Mouse (Mus musculus) heart, postnatal 36 days (tissue): ENCODE measurements at regions not wholly inside any gene's neighbourhood (a gene's known extent, or its start where the extent isn't known, plus 50 kb on each side); places are given as distances from the start of the nearest gene placed in this dataset.

Source experiments
- DNase-seq, 2 experiments: peaks; one replicate each; pipeline ENCODE4 v3.0.0; 2021 to 2022
- intact Hi-C: fragments of 180-260 bp; cut with DNase I; formaldehyde crosslinking; loops from one replicate; pipeline ENCODE4 v1.15.1; 2025

DNA sequence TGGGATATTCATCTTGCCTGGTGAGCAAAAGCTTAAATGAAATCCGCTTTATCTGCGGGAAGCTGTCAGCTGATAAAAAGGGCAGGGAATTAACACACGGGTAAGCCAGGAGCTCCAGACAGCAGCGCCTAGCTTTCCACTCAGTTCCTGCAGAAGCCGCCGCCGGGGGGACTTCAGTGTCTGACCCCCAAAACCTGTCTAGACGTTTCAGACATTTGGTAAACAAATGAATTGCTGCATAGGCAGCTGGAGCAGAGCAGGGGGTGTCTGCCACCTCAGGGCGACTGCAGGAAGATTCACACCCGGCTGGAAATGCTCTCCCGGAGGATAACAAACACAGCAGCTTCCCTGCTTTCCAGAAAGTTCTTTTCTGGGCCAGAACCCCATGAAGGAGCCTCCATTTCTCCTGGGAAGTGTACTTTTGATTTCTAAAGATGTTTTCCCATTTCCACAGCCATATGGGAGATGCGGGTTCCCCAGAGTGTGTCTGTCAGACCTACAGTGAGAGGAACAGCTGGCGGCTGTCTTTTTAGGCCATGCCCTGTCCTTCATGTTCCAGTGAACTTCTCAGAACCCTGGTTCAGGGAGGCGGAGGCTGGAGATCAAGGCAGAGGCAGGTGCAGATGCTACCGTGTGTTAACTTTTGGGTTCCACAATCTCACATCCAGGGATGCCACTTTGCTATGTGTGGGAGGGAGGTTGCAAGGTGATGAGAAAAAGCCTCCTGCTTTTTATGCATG is 58.7 kb upstream of the Pmepa1 start:
- intact Hi-C loops: loop anchor here (1.0 to 5.0 kb wide), 4 partner anchors 27 to 117 kb away; partner anchors contain the start of gene Pmepa1
- DNase-seq: no peak

DNA sequence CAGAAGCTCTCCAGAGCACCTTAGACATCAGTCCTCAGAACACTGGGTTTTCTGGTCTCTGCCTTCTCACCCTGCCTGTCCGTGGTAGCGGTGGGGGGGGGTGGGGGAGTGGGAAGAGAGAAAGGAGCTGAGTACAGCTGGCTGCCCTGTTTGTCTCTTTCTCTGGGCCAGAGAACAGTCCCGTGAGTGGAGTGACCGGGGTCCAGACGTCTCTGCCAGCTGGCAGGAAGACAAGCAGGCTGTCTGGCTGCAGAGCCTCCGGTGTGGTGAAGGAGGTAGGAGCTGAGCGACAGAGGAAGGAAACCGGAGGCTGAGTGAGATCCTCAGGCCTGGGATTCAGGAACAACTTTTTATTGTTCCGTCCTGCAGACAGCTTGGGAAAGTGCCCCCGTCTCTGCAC is 59.5 kb upstream of the Pmepa1 start:
- DNase-seq: peak; percentile 86 to 87
- intact Hi-C loops: loop anchor here (1.0 to 5.0 kb wide), 4 partner anchors 28 to 116 kb away; partner anchors contain the start of gene Pmepa1

DNA sequence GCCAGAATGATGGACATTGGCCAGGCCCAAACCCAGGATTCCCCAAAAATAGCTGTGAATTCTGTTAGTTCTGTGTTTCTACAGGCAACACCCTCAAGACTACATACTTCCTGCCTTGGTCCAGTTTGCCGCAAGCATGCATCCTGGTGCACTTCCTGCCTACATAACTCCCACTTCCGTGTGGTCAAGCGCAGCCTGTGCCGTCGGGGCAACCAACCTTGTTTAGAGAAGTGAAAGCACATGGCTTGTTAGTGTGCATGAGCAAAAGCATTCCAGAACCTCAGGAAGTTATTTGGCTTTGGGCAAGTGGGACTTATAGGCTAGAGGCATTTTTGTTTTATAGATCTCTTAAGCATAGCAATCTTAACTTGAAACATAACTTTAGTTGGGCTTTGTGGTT is 61.3 kb upstream of the Pmepa1 start:
- intact Hi-C loops: loop anchor here (5.0 kb wide), 2 partner anchors 105 to 115 kb away; no protein-coding TSS in a partner anchor
- DNase-seq: peak in 1 of 2 experiments; percentile 32

DNA sequence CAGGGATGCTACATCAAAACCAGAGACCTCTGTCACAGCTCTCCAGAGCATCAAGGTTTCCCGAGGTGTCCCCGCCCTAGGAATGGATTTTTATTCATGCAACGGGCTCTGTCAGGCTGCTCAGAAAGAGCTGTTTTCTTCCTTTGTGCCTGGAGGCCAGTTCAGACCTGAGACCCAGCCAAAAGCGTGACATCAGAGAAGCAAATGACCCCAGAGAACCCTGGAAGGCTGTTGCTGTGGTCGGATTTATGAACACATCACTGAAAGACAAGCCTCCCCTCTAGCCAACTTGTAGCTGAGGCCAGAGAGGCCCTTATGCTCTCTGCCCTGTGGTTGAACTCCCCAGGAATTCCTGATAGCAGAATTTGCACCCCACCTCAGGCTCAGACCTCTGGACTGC is 62.3 kb upstream of the Pmepa1 start:
- intact Hi-C loops: loop anchor here (5.0 kb wide), 2 partner anchors 106 to 114 kb away; no protein-coding TSS in a partner anchor
- peak; percentile 68 to 72 for DNase-seq

DNA sequence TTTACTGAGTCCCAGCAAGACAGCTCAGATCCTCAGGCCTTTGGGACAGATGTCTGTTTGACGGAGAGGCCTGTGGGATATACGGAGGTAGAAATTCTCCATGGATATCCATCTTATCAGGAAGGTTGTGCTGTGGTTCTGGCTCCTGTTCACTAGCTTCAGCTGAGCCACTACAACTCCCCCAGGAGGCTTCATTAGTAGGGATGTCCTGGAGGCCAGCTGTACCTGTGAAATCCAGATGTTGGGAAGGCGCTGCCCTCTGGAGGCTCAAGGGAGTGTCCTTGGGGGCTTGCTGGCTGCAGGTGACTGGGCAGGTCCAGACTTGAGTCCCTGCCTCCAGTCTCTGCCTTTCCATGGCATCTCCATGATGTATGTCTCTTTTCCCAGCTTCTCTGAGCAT is 62.9 kb upstream of the Pmepa1 start:
- DNase-seq: no peak
- intact Hi-C loops: loop anchor here (5.0 kb wide), 2 partner anchors 107 to 113 kb away; no protein-coding TSS in a partner anchor

DNA sequence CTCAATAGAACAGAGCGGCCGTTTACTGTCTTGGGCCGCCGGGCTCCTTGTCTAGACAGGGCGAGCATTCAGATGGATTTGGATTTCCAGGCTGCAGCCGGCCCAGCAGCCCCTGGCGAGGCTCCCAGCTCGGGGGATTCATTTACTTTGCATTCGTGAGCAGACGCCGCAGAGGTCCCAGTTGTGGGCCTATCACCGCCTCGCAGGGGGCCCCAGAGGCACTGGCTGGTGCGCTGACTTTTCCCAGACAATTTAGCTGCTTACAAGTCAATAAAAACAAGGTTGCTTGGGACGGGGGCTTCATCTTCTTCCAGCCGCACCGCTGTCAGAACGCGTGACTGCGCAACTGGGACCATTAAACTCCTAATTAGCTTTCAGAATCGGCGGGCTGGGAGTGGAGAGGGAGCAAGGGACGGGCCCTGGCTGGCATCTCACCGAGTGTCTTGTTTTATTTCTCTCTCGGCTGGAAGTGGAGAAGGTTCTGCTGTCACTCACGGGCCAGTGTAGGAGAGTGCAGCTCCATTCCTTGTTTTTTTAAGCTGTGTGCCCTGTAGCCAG is 63.8 kb upstream of the Pmepa1 start:
- intact Hi-C loops: no loop called here
- DNase-seq: no peak

DNA sequence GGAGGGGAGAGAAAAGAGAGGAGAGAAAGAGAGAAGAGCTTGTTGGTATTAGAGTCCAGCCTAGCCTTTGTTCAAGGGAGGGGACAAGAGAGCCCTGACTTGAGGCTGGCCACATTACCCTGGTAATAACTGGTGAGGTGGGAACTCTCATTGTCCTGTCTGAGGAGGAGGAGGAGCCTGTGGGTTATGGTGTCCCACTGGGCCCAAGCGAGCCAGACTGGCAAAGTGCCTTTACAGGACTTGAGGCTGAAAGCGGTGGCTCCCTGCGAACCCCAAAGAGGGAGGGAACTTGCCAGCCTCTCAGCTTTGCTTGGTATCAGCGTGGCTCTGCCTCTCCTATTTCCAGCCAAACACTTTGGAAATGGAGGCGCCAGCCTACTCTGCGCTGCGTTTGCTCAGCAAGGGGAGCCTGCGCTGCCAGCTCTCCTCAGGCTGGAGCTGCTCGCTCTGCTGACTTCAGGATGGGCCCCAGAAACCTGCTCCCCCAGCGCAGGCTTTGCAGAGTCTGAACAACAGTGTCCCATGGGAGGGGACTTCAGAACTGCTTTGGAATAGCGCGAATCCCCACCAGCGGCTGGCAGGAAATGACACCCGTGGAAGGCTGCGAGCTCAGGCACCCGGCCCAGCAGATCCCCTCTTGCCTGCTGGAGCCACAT is 66.4 kb upstream of the Pmepa1 start:
- no peak for DNase-seq
- intact Hi-C loops: no loop called here

DNA sequence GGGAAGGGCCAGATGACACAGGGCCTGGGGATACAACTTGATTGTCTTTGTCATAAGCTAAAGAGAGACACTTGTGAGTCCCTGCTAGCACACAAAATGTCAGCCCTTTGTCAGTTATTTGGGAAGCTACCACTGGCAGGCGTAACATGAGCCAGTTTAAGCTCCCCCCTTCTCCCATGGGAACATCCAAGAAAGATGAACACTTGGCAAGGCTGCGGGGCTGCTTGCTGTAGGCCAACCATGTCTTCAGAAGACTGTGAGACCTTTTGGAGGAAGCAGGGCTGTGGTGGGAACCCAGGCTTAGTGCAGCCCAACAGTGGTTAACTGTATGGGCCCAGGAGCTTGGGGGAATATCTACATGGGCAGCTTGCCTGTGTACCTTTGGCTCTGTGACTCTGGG is 67.3 kb upstream of the Pmepa1 start:
- no peak for DNase-seq
- intact Hi-C loops: no loop called here

DNA sequence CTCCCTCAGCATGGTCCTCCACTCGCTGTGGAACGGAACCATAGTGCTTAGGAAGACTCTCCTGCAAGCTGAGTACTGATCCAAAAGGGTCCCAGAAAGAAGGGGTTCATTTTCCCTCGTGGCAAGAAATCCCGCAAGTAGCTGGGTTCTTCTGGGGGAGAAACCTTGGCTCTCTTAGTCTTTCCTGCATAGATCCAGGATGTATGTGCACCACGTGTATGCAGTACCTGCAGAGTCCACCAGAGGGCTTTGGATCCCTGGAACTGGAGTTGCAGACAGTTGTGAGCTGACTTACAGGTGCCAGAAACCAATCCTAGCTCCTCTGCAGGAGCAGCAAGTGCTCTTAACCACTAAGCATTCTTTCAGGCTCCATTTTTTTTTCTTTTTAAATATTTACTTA is 67.9 kb upstream of the Pmepa1 start:
- intact Hi-C loops: no loop called here
- no peak for DNase-seq

DNA sequence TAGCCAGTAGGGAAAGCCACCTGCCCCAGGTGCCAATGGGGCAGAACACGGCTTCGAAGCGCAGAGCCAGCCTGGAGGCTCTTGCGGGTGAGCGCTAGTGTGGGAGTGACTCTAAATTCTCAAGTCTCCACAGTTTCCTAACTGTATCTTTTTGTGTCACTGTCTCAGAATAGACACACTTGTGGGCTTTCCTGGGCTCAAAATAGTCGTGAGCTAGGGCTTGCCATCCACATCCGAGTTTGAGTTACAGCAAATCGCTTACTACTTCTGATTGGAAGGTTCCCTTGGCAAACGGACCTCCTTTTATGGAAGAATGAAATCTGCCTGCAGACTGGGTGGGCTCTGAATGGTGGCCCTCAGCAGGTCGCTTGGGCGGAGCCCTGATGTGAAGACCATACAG is 71.0 kb upstream of the Pmepa1 start:
- DNase-seq: no peak
- intact Hi-C loops: no loop called here

DNA sequence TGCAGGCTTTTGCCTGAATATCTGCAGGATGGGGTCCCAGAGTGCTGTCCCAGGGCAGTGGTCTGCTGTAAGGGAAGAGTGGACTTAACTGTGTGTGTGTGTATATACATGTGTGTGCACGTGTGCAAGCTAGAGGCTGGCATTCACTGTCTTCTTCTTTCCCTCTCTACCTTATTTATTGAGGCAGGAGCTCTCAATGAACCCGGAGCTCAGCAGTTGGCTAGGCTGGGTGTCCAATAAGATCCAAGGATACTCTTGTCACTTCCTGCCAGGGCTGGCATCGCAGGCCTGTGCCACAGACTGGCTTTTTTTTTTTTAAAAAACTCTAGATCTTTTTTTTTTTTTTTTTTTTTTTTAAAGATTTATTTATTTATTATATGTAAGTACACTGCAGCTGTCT is 72.4 kb upstream of the Pmepa1 start:
- no peak for DNase-seq
- intact Hi-C loops: no loop called here

DNA sequence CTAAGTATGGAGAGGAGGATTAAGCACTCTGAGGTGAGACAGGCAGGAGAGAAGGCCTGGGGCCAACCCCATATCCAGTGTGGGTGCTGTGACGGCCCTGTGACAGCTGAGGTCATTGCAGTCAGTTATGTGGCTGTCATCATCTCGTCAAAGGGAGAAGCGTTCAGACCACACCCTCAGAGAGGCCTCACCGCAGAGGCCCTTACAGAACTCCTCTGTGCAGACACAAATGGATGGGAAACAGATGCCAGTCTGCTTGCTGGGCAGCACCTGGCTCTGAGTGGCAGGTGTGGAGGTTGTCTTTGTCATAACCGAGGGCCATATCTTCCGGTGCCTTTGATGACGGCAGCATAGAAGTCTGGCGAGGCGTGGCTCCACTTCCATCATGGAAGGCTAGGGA is 73.2 kb upstream of the Pmepa1 start:
- no peak for DNase-seq
- intact Hi-C loops: no loop called here

DNA sequence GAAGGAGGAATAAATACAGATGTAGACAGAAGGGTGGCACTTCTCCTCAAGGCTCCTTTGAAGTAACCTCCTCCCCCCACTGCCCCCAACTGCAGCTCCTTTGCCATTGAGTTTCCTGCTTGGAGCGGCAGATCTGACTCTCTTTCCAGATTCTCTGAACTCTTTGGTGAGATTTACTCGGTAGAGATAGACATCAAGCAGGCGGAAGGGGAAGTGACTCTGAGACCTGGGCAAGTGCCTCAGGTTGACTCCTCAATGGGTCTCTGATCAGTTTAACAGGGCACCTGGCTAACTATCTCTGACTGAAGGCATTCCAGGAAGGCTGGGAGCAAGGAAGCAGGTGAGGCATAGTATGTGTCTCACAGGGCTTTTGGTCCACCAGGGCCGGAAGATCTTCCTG is 73.6 kb upstream of the Pmepa1 start:
- DNase-seq: no peak
- intact Hi-C loops: loop anchor here (5.0 kb wide), 1 partner anchor 102 kb away; no protein-coding TSS in a partner anchor

DNA sequence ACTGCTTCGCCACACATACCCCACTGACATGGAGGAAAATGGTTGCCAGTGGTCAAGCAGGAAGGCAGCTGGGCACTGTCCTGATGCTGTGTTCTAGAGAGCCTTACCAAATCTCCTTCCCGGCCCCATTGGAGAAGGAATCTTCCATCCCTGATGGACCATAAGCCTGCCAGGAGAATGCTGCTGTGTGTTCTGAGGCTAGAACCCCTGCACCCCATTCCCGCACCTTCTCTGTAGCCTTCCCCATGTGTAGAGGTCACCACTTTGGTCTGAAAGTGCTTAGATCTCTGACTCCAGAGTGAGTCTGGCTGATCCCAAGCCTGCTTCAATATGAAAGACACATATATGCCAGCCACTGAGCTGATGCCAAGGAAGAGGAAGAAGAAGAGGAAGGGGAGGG is 74.1 kb upstream of the Pmepa1 start:
- no peak for DNase-seq
- intact Hi-C loops: loop anchor here (5.0 kb wide), 1 partner anchor 102 kb away; no protein-coding TSS in a partner anchor

DNA sequence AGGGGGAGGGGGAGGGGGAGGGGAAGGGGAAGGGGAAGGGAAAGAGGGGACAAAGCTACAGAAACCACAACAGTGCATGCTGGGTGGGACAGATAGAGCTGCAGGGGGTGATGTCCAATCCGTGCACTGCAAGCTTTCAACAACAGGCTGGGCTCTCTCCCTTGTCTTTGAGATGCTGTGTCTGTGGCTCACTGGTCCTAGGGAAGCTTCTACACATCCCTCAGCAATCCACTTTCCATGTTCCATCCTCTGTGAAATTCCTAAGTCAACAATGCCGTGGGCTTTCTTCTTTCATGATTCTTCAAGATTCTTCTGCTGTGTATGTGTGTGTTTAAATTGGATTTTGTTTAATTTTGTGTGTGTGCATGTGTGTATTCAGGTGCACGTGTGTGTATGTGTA is 74.5 kb upstream of the Pmepa1 start:
- DNase-seq: no peak
- intact Hi-C loops: loop anchor here (5.0 kb wide), 1 partner anchor 101 kb away; no protein-coding TSS in a partner anchor

DNA sequence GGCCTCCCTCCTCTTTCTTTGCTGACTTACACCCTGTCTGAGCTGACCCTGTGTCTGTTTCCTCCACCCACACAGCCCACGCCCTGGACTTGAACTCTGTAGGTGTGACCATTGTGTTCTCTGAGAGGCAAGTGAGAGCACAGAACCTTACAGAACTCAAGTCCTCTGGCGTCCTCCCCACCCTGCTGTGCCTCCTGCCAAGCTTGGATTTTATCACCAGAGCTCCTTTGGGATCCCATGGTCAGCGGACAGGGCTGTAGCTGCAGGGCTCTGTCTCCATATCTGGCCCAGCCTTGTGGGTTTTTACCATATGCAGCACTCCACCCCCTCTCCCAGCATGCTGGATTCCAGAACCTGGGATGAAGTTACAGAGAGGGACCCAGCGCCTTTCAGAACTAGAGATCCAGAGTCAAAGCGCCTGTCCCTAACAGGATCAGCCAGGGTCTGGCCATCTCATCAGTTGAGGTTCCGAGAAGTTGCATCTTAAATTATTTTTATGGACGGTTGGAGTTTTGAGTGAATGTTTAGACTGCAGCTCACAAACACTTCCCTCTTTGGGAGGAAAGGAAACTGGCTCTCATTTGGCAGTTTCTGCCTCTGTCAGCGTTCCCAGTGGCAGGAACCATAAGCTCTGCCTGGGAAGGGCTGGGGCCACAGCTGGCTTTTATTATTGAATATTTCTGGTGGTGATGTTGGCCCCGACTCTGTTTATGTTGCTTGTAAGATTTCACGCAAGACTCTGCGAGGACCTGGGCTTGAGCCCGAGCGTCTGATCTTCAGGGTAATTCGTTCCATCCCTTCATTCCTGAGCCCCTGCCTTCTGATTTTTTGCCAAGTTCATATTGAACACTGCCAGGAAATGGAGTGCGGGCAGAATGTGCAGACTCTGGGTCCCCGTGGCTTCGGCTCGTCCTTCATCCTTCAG is 75.8 kb upstream of the Pmepa1 start:
- intact Hi-C loops: loop anchor here (5.0 kb wide), 1 partner anchor 100 kb away; no protein-coding TSS in a partner anchor
- peak; percentile 73 to 76 for DNase-seq

DNA sequence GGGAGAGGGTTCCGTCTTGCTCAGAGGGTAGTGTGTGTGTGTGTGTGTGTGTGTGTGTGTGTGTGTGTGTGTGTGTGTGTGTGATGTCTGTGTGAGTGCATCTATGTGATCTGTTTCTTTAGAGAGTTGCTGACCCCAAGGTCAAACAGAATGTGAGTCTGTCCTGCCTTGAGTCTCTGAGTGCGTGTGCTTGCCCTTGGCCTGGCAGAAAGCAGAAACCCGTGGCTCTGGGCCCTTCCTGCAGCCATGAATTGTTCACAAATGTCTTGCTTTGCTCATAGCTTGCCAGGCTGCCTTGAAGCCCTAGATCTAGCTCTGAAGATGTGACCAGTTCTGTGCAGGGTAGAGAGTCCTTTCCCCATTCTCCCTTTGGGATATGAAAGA is 76.4 kb upstream of the Pmepa1 start:
- intact Hi-C loops: loop anchor here (5.0 kb wide), 1 partner anchor 100 kb away; no protein-coding TSS in a partner anchor
- DNase-seq: no peak

DNA sequence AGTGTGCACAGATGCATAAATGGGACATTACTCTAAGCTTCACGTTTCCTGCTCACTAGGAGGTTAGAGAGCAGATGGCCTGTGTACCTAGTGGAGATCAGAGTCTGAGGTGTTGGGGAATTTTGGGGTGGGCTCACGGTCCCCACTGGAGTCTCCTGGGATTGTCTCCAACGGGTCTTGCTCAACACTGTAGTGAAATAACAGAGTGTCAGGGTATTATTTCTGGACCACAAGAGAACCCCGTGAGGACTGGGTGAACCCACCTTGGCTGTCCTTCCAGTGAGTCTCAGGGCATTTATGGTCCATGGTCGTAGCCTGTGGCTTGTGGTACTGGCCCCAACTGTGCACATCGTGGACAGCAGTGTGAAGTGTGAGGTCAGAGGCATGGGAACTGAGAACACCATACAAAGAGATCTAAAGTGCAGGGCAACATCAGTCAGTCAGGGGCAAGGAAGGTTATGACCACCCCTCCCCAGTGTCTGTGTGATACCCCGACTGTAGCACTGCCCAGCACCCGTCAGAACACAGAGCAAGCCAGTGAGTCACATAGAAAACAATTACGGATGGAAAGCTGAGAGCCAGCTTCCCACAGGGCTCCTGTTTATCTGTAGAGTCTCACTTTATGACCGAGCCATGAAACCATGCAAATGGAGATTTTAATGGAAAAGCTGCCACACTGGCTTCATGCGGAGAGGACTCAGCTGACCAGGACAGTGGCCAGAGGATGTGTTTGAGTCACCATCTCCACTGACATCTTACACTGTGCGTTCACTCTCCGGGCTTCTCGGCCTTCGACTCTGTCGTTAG is 77.3 kb upstream of the Pmepa1 start:
- intact Hi-C loops: loop anchor here (5.0 kb wide), 1 partner anchor 99 kb away; no protein-coding TSS in a partner anchor
- DNase-seq: peak in 1 of 2 experiments; percentile 18

DNA sequence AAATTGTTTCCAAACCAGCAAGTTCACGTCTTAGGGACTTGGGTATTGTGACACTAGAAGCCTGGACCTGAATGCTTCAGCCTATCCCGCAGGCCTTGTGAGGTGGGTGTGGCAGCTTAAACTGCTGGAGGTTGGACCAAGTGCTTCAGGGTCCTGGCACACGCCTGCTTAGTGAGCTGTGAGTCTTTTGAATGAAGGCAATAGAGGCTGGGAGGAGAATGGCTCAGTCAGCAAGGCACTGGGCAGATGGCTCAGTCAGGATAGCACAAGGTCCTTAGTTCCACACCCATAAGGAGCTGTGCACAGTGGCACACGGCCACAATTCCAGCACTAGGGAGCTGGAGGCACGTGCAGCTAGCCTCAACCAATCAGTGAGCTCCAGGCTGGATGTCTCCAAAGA is 80.5 kb upstream of the Pmepa1 start:
- DNase-seq: no peak
- intact Hi-C loops: no loop called here
